In genomic region chr13:63649058-63649647, GRCm38 (mm10) we compare ENCODE assay signal across 27 mouse cellular contexts.
DNase-seq lines count a peak whose midpoint lies in the region; ATAC-seq and TF ChIP-seq lines count a peak whose summit lies in the region.
"Had no signal": no experiment of that assay in that cellular context is flagged by ENCODE, and none has a peak within 500 bp of the region (broad histone marks: within the 10 kb centered on the region; RNA-seq: fewer than 3 reads in every experiment).

No protein-coding gene starts in this region.

- TF ChIP-seq RAD21 in CH12.LX (IDR thresholded peaks at IDR 0.05; ENCODE audit: low read depth, low read length) = no peak

- no peaks in the 10 kb centered on the region for H3K4me1 ChIP-seq in intestine, embryonic 15.5 days (replicated peaks)
- H3K4me1 ChIP-seq in intestine, postnatal 0 days (replicated peaks; ENCODE audit: control insufficient read depth, insufficient read depth, low read length) = no peaks in the 10 kb centered on the region
- H3K4me1 ChIP-seq in CH12.LX (ENCODE audit: control insufficient read depth in 1 of 2, insufficient read depth in 2 of 2) = peaks cover 7 to 13% of the 10 kb centered on the region in 2 experiments
- H3K4me1 ChIP-seq: embryonic facial prominence, embryonic 12.5 days; embryonic facial prominence, embryonic 15.5 days; heart, embryonic 12.5 days; heart, embryonic 15.5 days had no signal

- no peaks in the 10 kb centered on the region for H3K36me3 ChIP-seq in intestine, embryonic 15.5 days
- no peaks in the 10 kb centered on the region for H3K36me3 ChIP-seq in intestine, postnatal 0 days (ENCODE audit: control insufficient read depth, insufficient read depth)
- no peaks in the 10 kb centered on the region for H3K36me3 ChIP-seq in CH12.LX (replicated peaks in 1 of 2; ENCODE audit: control insufficient read depth in 1 of 2, insufficient read depth in 1 of 2, low read length in 1 of 2)
- no peaks in the 10 kb centered on the region for H3K36me3 ChIP-seq in splenic B cell, adult 2 months (ENCODE audit: control insufficient read depth, insufficient read depth, low read length, poor library complexity, severe bottlenecking)
- H3K36me3 ChIP-seq: embryonic facial prominence, embryonic 12.5 days; embryonic facial prominence, embryonic 15.5 days; heart, embryonic 12.5 days; heart, embryonic 15.5 days had no signal

- H3K4me3 ChIP-seq in intestine, embryonic 15.5 days (replicated peaks) = no peak overlapping the region
- H3K4me3 ChIP-seq in intestine, postnatal 0 days (ENCODE audit: low read depth, low read length) = no peak overlapping the region
- no peak overlapping the region for H3K4me3 ChIP-seq in CH12.LX (replicated peaks in 1 of 3; ENCODE audit: low read depth in 2 of 3, low read length in 2 of 3, poor library complexity in 1 of 3)
- H3K4me3 ChIP-seq: embryonic facial prominence, embryonic 12.5 days; embryonic facial prominence, embryonic 15.5 days; heart, embryonic 12.5 days; heart, embryonic 15.5 days had no signal

- H3K9ac ChIP-seq in intestine, embryonic 15.5 days = no peak overlapping the region
- H3K9ac ChIP-seq in intestine, postnatal 0 days (ENCODE audit: low read depth, low read length) = no peak overlapping the region
- no peak overlapping the region for H3K9ac ChIP-seq in CH12.LX (ENCODE audit: insufficient read depth, low read depth)
- H3K9ac ChIP-seq: embryonic facial prominence, embryonic 12.5 days; embryonic facial prominence, embryonic 15.5 days; forebrain, postnatal 0 days; heart, embryonic 12.5 days; heart, embryonic 15.5 days; hindbrain, embryonic 14.5 days had no signal

- in situ Hi-C loops in CH12.LX (cut with MboI; ENCODE audit: low pct_ligation_motif_present, low pct_unique_long_range_greater_than_20kb, low sequenced_read_pairs) = no loop called here

- peak; percentile 79 for ATAC-seq in intestine, embryonic 15.5 days
- ATAC-seq in intestine, postnatal 0 days = no peak
- ATAC-seq: forebrain, embryonic 14.5 days; forebrain, postnatal 0 days; hindbrain, postnatal 0 days; inflammation-experienced regulatory T-cells, adult 6 months had no signal

- dilution Hi-C loops in CH12.LX (cut with MboI; ENCODE audit: extremely low pct_ligation_motif_present, extremely low pct_unique_long_range_greater_than_20kb, low sequenced_read_pairs) = no loop called here

- no peak overlapping the region for H3K4me2 ChIP-seq in intestine, embryonic 15.5 days (replicated peaks)
- H3K4me2 ChIP-seq in intestine, postnatal 0 days (replicated peaks; ENCODE audit: low read depth) = no peak overlapping the region
- peak overlapping the region; percentile 36; the same call in 1 of the 2 replicates for H3K4me2 ChIP-seq in CH12.LX (ENCODE audit: insufficient read depth, low read depth, poor library complexity, severe bottlenecking)
- H3K4me2 ChIP-seq: embryonic facial prominence, embryonic 12.5 days; embryonic facial prominence, embryonic 15.5 days; heart, embryonic 12.5 days; heart, embryonic 15.5 days; hindbrain, embryonic 14.5 days had no signal

- no peaks in the 10 kb centered on the region for H3K27me3 ChIP-seq in intestine, embryonic 15.5 days (replicated peaks)
- H3K27me3 ChIP-seq in intestine, postnatal 0 days (replicated peaks; ENCODE audit: control insufficient read depth, insufficient read depth, low read length) = no peaks in the 10 kb centered on the region
- peaks cover 5% of the 10 kb centered on the region for H3K27me3 ChIP-seq in CH12.LX (replicated peaks)
- H3K27me3 ChIP-seq in splenic B cell, adult 2 months (ENCODE audit: control insufficient read depth, insufficient read depth, low read length, poor library complexity, severe bottlenecking) = no peaks in the 10 kb centered on the region
- H3K27me3 ChIP-seq: embryonic facial prominence, embryonic 12.5 days; embryonic facial prominence, embryonic 15.5 days; heart, embryonic 12.5 days; heart, embryonic 15.5 days had no signal

- H3K9me3 ChIP-seq in intestine, embryonic 15.5 days = no peaks in the 10 kb centered on the region
- no peaks in the 10 kb centered on the region for H3K9me3 ChIP-seq in intestine, postnatal 0 days (ENCODE audit: control insufficient read depth)
- H3K9me3 ChIP-seq in CH12.LX (replicated peaks; ENCODE audit: low read length) = no peaks in the 10 kb centered on the region
- H3K9me3 ChIP-seq: embryonic facial prominence, embryonic 15.5 days; heart, embryonic 12.5 days; heart, embryonic 15.5 days had no signal

- H3K79me2 ChIP-seq in CH12.LX (replicated peaks; ENCODE audit: control insufficient read depth, extremely low read depth, insufficient read depth, poor library complexity, severe bottlenecking) = no peaks in the 10 kb centered on the region

- H3K27ac ChIP-seq in intestine, embryonic 15.5 days = no peak overlapping the region
- no peak overlapping the region for H3K27ac ChIP-seq in intestine, postnatal 0 days (ENCODE audit: low read depth, low read length)
- no peak overlapping the region for H3K27ac ChIP-seq in CH12.LX (ENCODE audit: insufficient read depth, low read depth)
- H3K27ac ChIP-seq: embryonic facial prominence, embryonic 12.5 days; embryonic facial prominence, embryonic 15.5 days; heart, embryonic 15.5 days; hindbrain, embryonic 14.5 days; hindbrain, postnatal 0 days had no signal

- TF ChIP-seq CTCF in intestine, postnatal 0 days (IDR thresholded peaks at IDR 0.05; ENCODE audit: low read depth) = no peak
- TF ChIP-seq CTCF in CH12.LX (conservative IDR thresholded peaks at IDR 0.05 in 1 of 2, IDR thresholded peaks at IDR 0.05 in 1 of 2; ENCODE audit: low read depth in 2 of 2, low read length in 2 of 2) = no peak

- 56% methylated on average over 3 of the region's 3 CpGs for WGBS in intestine, embryonic 15.5 days
- 38% methylated on average over 3 of the region's 3 CpGs for WGBS in intestine, postnatal 0 days

- DNase-seq in A20 (ENCODE audit: low read depth, low spot score) = peak; percentile 70
- peak; percentile 51 for DNase-seq in CH12.LX (ENCODE audit: extremely low read depth)
- DNase-seq in splenic B cell, adult 2 months (ENCODE audit: low read depth, low spot score) = peak; percentile 49
- DNase-seq in frontal cortex, adult 2 months (ENCODE audit: extremely low spot score in 1 of 2, low spot score in 1 of 2) = no peak
- DNase-seq in kidney, adult 9 months = no peak
- DNase-seq: adrenal gland, adult 2 months; adrenal gland, postnatal 14 days; cerebellum, adult 11 months; cerebellum, adult 2 months; cerebellum, adult 9-11 months; cerebellum, postnatal 25 days; forebrain, postnatal 0 days; gastrocnemius, postnatal 10 days; gastrocnemius, postnatal 36 days; heart, adult 18-20 months; heart, postnatal 10 days; heart, postnatal 4 days had no signal

- peak; percentile 77 for TF ChIP-seq EP300 in CH12.LX (IDR thresholded peaks at IDR 0.05; ENCODE audit: low read length)

- no peak for TF ChIP-seq POLR2A in CH12.LX (IDR thresholded peaks at IDR 0.05; ENCODE audit: low read depth, low read length)

TF ChIP-seq in CH12.LX, 34 proteins besides CTCF, POLR2A, EP300 and RAD21:
- TF ChIP-seq POLR2AphosphoS2 (IDR thresholded peaks at IDR 0.05; ENCODE audit: low read depth, low read length) (no peak), ETS1 (conservative IDR thresholded peaks at IDR 0.05; ENCODE audit: low read depth, low read length) (peak; percentile 28; the same call in 1 of the 2 replicates), IRF4 (IDR thresholded peaks at IDR 0.05; ENCODE audit: low read depth, low read length) (peak; percentile 76), MAFK (IDR thresholded peaks at IDR 0.05; ENCODE audit: insufficient replicate concordance, low read length) (0 out of 2 replicates have a peak, but pooled peaks have one; percentile 13), MAX (IDR thresholded peaks at IDR 0.05; ENCODE audit: low read length) (0 out of 2 replicates have a peak, but pooled peaks have one; percentile 25)

Comparison
In these comparisons a context has a peak if more than half of its experiments do, and no peak if none do; other contexts are left out.
1. DNase-seq: peak in A20 (single experiment), CH12.LX (single experiment) and splenic B cell, adult 2 months (single experiment); none in frontal cortex, adult 2 months (0 of 2) and kidney, adult 9 months (single experiment).